Mouse (Mus musculus): ENCODE measurements around the gene Tnf. TPM values are rescaled to one million over a fixed set of nuclear protein-coding genes. Genes with fewer than 3 reads are reported as not detected.

Gene Tnf
- polyA plus RNA-seq, 1 experiment from 2014 or later = not detected

DNA sequence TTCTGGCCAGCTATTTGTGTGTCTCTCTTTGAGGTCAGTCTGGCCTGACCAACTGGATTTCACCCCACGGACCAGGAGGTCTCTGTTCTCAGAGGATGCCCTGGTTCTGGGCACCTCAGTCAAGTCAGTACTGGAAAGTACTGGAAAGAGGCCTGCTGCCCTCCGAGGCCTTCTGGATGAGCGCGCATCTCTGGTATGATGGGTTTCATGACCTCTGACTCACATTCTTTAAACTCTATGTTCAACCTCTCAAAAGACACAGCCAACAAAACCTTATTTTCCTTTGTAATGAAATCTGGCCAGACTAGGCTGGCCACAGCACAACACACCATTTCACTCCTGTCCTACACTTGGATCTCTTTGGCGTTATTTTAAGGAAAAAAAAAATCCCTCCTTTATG, 23.6 kb upstream of the Tnf start:
- 96% methylated on average over 5 of the region's 5 CpGs for WGBS
- Histone ChIP-seq H3K9me3 (replicated peaks; ENCODE audit: control insufficient read depth, low read length, poor library complexity, severe bottlenecking) (no peaks in the 10 kb centered on the region), H3K36me3 (ENCODE audit: control insufficient read depth, insufficient read depth, low read length) (peaks cover 10% of the 10 kb centered on the region), H3K4me3 (ENCODE audit: low read depth, low read length) (no peak overlapping the region), H3K4me2 (ENCODE audit: low read length) (no peak overlapping the region), H3K4me1 (ENCODE audit: control insufficient read depth, insufficient read depth, low read length) (no peaks in the 10 kb centered on the region), H3K27ac (ENCODE audit: low read length) (no peak overlapping the region), H3K27me3 (ENCODE audit: control insufficient read depth, insufficient read depth, low read depth, low read length) (no peaks in the 10 kb centered on the region), H3K9ac (ENCODE audit: low read depth, low read length) (no peak overlapping the region)
- ATAC-seq = no peak

GRCm38 (mm10) chr17:35224641-35225040, 22.8 kb upstream of the Tnf start:
- Histone ChIP-seq H3K4me3 (ENCODE audit: low read depth, low read length) (no peak overlapping the region), H3K36me3 (ENCODE audit: control insufficient read depth, insufficient read depth, low read length) (peaks cover 15% of the 10 kb centered on the region), H3K27me3 (ENCODE audit: control insufficient read depth, insufficient read depth, low read depth, low read length) (no peaks in the 10 kb centered on the region), H3K9ac (ENCODE audit: low read depth, low read length) (no peak overlapping the region), H3K4me1 (ENCODE audit: control insufficient read depth, insufficient read depth, low read length) (no peaks in the 10 kb centered on the region), H3K4me2 (ENCODE audit: low read length) (no peak overlapping the region), H3K9me3 (replicated peaks; ENCODE audit: control insufficient read depth, low read length, poor library complexity, severe bottlenecking) (no peaks in the 10 kb centered on the region), H3K27ac (ENCODE audit: low read length) (no peak overlapping the region)
- no peak for ATAC-seq
- WGBS = 92% methylated on average over 4 of the region's 4 CpGs

DNA sequence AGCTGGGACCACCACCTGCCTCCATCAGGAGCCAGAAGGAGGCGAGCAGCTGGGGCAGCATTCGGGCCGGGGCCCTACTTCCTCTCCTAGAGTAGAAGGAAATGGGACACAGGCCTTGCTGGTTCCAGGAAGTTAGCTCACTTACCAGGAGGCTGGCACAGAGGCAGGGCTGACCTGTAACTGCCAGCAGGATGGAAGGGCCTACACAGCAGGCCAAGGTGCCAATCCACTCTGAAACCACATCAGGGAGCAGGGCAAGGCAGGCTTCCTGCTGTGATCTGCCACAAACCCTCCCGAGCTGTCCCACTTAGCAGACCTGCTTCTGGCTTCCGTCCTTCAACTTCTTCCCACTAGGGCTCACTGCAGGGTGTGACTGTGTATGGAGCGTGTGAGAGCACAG, 20.5 kb upstream of the Tnf start:
- no peak overlapping the region for H3K9ac ChIP-seq (ENCODE audit: low read depth, low read length)
- H3K36me3 ChIP-seq (ENCODE audit: control insufficient read depth, insufficient read depth, low read length) = peaks cover 11% of the 10 kb centered on the region; the same call in 1 of the 2 replicates
- H3K4me1 ChIP-seq (ENCODE audit: control insufficient read depth, insufficient read depth, low read length) = no peaks in the 10 kb centered on the region
- no peak overlapping the region for H3K27ac ChIP-seq (ENCODE audit: low read length)
- no peaks in the 10 kb centered on the region for H3K27me3 ChIP-seq (ENCODE audit: control insufficient read depth, insufficient read depth, low read depth, low read length)
- ATAC-seq = no peak
- H3K9me3 ChIP-seq (replicated peaks; ENCODE audit: control insufficient read depth, low read length, poor library complexity, severe bottlenecking) = no peaks in the 10 kb centered on the region
- H3K4me3 ChIP-seq (ENCODE audit: low read depth, low read length) = no peak overlapping the region
- WGBS = 86% methylated on average over 6 of the region's 6 CpGs
- no peak overlapping the region for H3K4me2 ChIP-seq (ENCODE audit: low read length)

GRCm38 (mm10) chr17:35220156-35220952, 18.5 kb upstream of the Tnf start, which contains the start of gene Gm16181:
Gm16181 (plus strand) TSS chr17:35220834.
- Histone ChIP-seq H3K4me3 (ENCODE audit: low read depth, low read length) (no peak within 1 kb of the TSS), H3K36me3 (ENCODE audit: control insufficient read depth, insufficient read depth, low read length) (peaks cover 11% of the 10 kb centered on the region; the same call in 1 of the 2 replicates), H3K27me3 (ENCODE audit: control insufficient read depth, insufficient read depth, low read depth, low read length) (no peaks in the 10 kb centered on the region), H3K4me2 (ENCODE audit: low read length) (no peak within 1 kb of the TSS), H3K9me3 (replicated peaks; ENCODE audit: control insufficient read depth, low read length, poor library complexity, severe bottlenecking) (no peaks in the 10 kb centered on the region), H3K4me1 (ENCODE audit: control insufficient read depth, insufficient read depth, low read length) (no peaks in the 10 kb centered on the region), H3K9ac (ENCODE audit: low read depth, low read length) (no peak within 1 kb of the TSS), H3K27ac (ENCODE audit: low read length) (no peak within 1 kb of the TSS)
- ATAC-seq = no peak
- 77% methylated on average over 28 of the region's 28 CpGs for WGBS

- 91% methylated on average over 6 of the region's 6 CpGs for WGBS
- H3K4me1 ChIP-seq (ENCODE audit: control insufficient read depth, insufficient read depth, low read length) = no peaks in the 10 kb centered on the region
- H3K4me2 ChIP-seq (ENCODE audit: low read length) = no peak overlapping the region
- H3K36me3 ChIP-seq (ENCODE audit: control insufficient read depth, insufficient read depth, low read length) = peaks cover 8% of the 10 kb centered on the region; the same call in 1 of the 2 replicates
- H3K4me3 ChIP-seq (ENCODE audit: low read depth, low read length) = no peak overlapping the region
- no peaks in the 10 kb centered on the region for H3K27me3 ChIP-seq (ENCODE audit: control insufficient read depth, insufficient read depth, low read depth, low read length)
- no peak overlapping the region for H3K27ac ChIP-seq (ENCODE audit: low read length)
- ATAC-seq = no peak
- H3K9me3 ChIP-seq (replicated peaks; ENCODE audit: control insufficient read depth, low read length, poor library complexity, severe bottlenecking) = no peaks in the 10 kb centered on the region
- H3K9ac ChIP-seq (ENCODE audit: low read depth, low read length) = no peak overlapping the region
Observed at GRCm38 (mm10) chr17:35219601-35220041, 17.8 kb upstream of the Tnf start.

GRCm38 (mm10) chr17:35218516-35219193, 16.8 kb upstream of the Tnf start:
- Histone ChIP-seq H3K36me3 (ENCODE audit: control insufficient read depth, insufficient read depth, low read length) (peaks cover 8% of the 10 kb centered on the region; the same call in 1 of the 2 replicates), H3K9ac (ENCODE audit: low read depth, low read length) (no peak overlapping the region), H3K4me2 (ENCODE audit: low read length) (no peak overlapping the region), H3K4me1 (ENCODE audit: control insufficient read depth, insufficient read depth, low read length) (no peaks in the 10 kb centered on the region), H3K27ac (ENCODE audit: low read length) (no peak overlapping the region), H3K27me3 (ENCODE audit: control insufficient read depth, insufficient read depth, low read depth, low read length) (no peaks in the 10 kb centered on the region), H3K4me3 (ENCODE audit: low read depth, low read length) (no peak overlapping the region), H3K9me3 (replicated peaks; ENCODE audit: control insufficient read depth, low read length, poor library complexity, severe bottlenecking) (no peaks in the 10 kb centered on the region)
- no peak for ATAC-seq
- WGBS = 85% methylated on average over 18 of the region's 18 CpGs

DNA sequence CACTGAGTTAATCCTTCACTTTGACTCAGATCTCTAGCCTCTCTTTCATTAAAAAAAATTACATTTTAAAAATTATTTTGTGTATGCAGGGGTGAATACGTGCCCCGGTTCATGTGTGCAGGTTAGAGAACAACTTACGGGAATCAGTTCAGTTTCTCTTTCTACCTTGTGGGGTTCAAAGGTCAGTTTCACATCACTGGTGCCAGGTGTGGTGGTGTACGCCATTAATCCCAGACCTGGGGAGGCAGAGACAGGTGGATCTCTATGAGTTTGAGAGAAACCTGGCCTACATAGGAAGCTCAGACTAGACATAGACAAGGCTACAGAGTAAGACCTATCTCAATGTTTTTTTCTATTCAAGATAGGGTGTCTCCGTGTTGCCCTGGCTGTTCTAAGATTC, 11.3 kb upstream of the Tnf start:
- no peaks in the 10 kb centered on the region for H3K9me3 ChIP-seq (replicated peaks; ENCODE audit: control insufficient read depth, low read length, poor library complexity, severe bottlenecking)
- no peak overlapping the region for H3K27ac ChIP-seq (ENCODE audit: low read length)
- no peak overlapping the region for H3K4me3 ChIP-seq (ENCODE audit: low read depth, low read length)
- ATAC-seq = no peak
- WGBS = 97% methylated on average over 5 of the region's 5 CpGs
- no peaks in the 10 kb centered on the region for H3K4me1 ChIP-seq (ENCODE audit: control insufficient read depth, insufficient read depth, low read length)
- H3K9ac ChIP-seq (ENCODE audit: low read depth, low read length) = no peak overlapping the region
- H3K4me2 ChIP-seq (ENCODE audit: low read length) = no peak overlapping the region
- H3K36me3 ChIP-seq (ENCODE audit: control insufficient read depth, insufficient read depth, low read length) = no peaks in the 10 kb centered on the region
- no peaks in the 10 kb centered on the region for H3K27me3 ChIP-seq (ENCODE audit: control insufficient read depth, insufficient read depth, low read depth, low read length)

- Histone ChIP-seq H3K9me3 (replicated peaks; ENCODE audit: control insufficient read depth, low read length, poor library complexity, severe bottlenecking) (no peaks in the 10 kb centered on the region), H3K4me3 (ENCODE audit: low read depth, low read length) (no peak overlapping the region), H3K4me1 (ENCODE audit: control insufficient read depth, insufficient read depth, low read length) (no peaks in the 10 kb centered on the region), H3K27ac (ENCODE audit: low read length) (no peak overlapping the region), H3K27me3 (ENCODE audit: control insufficient read depth, insufficient read depth, low read depth, low read length) (no peaks in the 10 kb centered on the region), H3K36me3 (ENCODE audit: control insufficient read depth, insufficient read depth, low read length) (no peaks in the 10 kb centered on the region), H3K4me2 (ENCODE audit: low read length) (no peak overlapping the region), H3K9ac (ENCODE audit: low read depth, low read length) (no peak overlapping the region)
- 79% methylated on average over 3 of the region's 3 CpGs for WGBS
- no peak for ATAC-seq
Observed at GRCm38 (mm10) chr17:35210593-35210992, 8.8 kb upstream of the Tnf start.

Measured in midbrain, embryonic 16.5 days (tissue).